Mouse (Mus musculus): Measurements from ENCODE around the gene Rbm46. TPM values are rescaled to one million over a fixed set of nuclear protein-coding genes. Genes with fewer than 3 reads are reported as not detected.

Gene Rbm46
- total RNA-seq, 1 experiment from 2014 or later: not detected

GRCm38 (mm10) chr3:82799735-82800469 lies 76.4 kb downstream of the Rbm46 start:
- ATAC-seq (replicated peaks; ENCODE audit: insufficient number of reproducible peaks, low FRiP score, low TSS enrichment, poor library complexity, severe bottlenecking): no peak

GRCm38 (mm10) chr3:82793656-82794055 lies 82.6 kb downstream of the Rbm46 start:
- ATAC-seq (replicated peaks; ENCODE audit: insufficient number of reproducible peaks, low FRiP score, low TSS enrichment, poor library complexity, severe bottlenecking): peak; percentile 71; the same call in 1 of the 2 replicates

DNA sequence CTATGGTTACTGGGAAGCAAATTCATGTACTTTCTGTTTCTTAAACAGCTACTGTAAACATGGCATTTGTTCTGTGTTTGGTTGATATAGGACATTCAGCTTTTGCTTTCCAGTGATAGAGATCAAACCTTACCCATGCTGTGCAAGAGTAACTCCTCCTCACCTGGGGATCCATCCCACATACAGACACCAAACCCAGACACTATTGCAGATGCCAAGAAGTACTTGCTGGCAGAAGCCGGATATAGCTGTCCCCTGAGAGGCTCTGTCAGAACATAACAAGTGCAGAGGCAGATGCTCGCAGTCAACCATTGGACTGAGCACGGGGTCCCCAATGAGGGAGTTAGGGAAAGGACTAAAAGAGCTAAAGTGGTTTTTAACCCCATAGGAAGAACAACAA lies 84.6 kb downstream of the Rbm46 start:
- no peak for ATAC-seq (replicated peaks; ENCODE audit: insufficient number of reproducible peaks, low FRiP score, low TSS enrichment, poor library complexity, severe bottlenecking)

Other genes starting within 250 kb of the Rbm46 start
- not detected in 3 replicates for gene Lrat, start 27.5 kb upstream of the Rbm46 start, total RNA-seq (2017)
- not detected in 3 replicates for gene Fgg, start 131.2 kb upstream of the Rbm46 start, total RNA-seq (2017)
- not detected in 3 replicates for gene Fga, start 149.6 kb upstream of the Rbm46 start, total RNA-seq (2017)
- gene Fgb, start 173.4 kb upstream of the Rbm46 start, total RNA-seq (2017): not detected in 3 replicates
- gene Plrg1, start 179.0 kb upstream of the Rbm46 start, total RNA-seq (2017): 57.3 to 72.2 TPM (median 57.9 TPM) in 3 replicates